Mouse (Mus musculus) heart, postnatal 14 days (tissue): ENCODE measurements around the gene Zfp612. TPM values are rescaled to one million over a fixed set of nuclear protein-coding genes. Genes with fewer than 3 reads are reported as not detected.
A peak's percentile ranks its signal among the peaks of the same experiment; 100 is the strongest.
"Not testable (repeated sequence)": the region's sequence is repeated elsewhere in the genome, so short reads cannot be mapped to it uniquely, and the experiment has no call there.

Experiments used
- DNase-seq, 2 experiments: peaks; one replicate each; pipeline ENCODE4 v3.0.0; 2021 to 2022
- intact Hi-C: fragments of 180-260 bp; cut with DNase I; formaldehyde crosslinking; loops from one replicate; pipeline ENCODE4 v1.15.1; 2025
- long read RNA-seq, 2 experiments: library from polyadenylated mRNA; stranded (forward); transcript quantifications; one replicate each; pipeline ENCODE4 v2.0.0; 2021
- total RNA-seq, 2 experiments: library from RNA; stranded (reverse); gene quantifications; 2 replicates each; pipeline ENCODE4 v1.2.3; 2021

Gene Zfp612
- 1 to 10 TPM; 8.0 to 8.7 TPM for total RNA-seq
- long read RNA-seq, experiment 1, full-length matches to known transcripts, result 8 of 10 reads
- long read RNA-seq, experiment 1, partial matches to known transcripts, result 0 of 10 reads
- long read RNA-seq, experiment 1, other reads (novel, unspliced or antisense), result 2 of 10 reads
- long read RNA-seq, experiment 2, full-length matches to known transcripts, result 1 of 4 reads
- long read RNA-seq, experiment 2, partial matches to known transcripts, result 0 of 4 reads
- long read RNA-seq, experiment 2, other reads (novel, unspliced or antisense), result 3 of 4 reads

DNA sequence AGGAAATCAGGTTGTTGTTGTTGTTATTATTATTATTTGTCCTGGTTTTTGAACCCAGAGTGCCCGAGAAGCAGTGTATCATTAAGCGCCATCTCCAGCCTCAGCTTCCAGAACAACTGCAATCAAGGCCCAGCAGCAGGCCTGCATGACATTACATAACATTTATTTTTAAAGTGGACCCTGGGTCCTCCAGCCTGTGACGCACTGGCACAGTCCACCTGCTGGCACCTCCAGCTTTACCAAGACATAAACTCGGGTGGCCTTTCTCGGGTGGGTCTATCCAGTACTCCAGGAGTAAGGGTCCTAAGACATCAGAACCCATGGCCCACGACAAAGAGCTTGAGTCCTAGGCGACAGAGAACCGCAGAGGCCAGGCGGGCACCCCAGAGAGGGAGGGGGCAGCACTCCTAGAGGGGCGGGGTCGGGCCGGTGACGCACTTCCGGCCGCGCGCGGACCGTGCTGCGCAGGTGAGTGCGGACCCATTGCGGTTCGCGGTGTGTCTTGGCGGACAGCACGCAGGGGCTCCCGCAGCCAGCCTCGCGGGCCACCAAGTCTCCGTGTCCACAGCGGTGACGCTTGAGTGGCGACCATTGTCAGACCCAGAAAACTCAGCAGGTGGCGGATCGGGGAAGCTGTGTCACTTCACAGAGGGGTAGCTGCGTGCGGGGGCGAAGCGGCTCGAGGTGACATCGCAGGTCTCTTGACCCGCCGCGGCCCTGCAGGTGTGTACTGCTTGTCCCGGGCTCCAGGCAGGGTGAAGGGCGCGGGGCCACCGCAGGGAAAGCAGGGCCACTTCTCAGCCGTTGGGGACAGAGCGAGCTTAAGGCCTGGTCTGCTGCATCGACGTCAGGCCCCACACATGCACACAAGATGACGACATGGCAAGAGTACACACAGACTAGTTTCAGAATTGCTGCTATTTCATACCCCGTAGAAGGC, at the start of gene Zfp612:
Zfp612 (plus strand) TSS at position 465 of the 940 bp plus-strand sequence.
- intact Hi-C loops, result loop anchor here (10.0 kb wide), 1 partner anchor 205 kb away; no protein-coding TSS in a partner anchor
- peak; percentile 53 to 62 for DNase-seq

DNA sequence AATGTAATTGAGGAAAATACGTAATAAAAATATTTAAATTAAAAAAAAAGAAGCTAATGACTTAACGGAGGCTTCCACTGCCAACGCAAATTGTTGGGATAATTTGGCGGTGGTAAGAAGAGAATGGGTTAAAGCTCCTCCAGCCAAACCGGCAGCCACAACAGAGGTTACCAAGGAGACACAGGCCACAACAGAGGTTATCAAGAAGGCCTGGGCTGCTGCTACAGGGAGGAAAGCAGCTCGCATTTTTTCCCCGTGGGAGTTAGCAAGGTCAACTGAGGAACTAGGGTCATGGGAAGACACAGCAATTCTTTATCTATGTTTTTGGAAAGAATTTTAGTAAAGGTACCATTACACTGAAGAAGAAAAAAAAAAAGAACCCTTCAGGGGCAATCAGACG, 45.8 kb upstream of the Zfp612 start:
- peak in 1 of 2 experiments; percentile 14 for DNase-seq
- intact Hi-C loops, result not testable (repeated sequence)

DNA sequence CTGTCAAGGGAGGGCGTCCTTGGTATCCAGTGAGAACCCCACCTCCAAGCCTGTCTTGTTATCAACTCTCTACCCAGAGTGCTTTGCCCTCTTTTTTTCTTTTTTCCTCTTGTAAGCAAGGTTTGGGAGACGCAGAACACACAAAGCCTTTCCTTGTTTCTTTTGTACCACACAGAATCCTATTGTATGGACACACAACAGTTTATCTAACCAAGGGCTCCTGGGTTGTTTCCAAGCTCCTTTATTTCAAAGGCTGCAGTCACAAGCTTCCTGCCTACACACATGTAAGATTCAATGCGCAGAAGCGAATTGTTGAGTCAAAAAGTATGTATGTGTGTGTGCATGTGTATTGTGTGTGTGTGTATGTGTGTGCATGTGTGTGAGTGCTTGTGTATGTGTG, 45.2 kb upstream of the Zfp612 start:
- intact Hi-C loops, result no loop called here
- DNase-seq, result no peak

DNA sequence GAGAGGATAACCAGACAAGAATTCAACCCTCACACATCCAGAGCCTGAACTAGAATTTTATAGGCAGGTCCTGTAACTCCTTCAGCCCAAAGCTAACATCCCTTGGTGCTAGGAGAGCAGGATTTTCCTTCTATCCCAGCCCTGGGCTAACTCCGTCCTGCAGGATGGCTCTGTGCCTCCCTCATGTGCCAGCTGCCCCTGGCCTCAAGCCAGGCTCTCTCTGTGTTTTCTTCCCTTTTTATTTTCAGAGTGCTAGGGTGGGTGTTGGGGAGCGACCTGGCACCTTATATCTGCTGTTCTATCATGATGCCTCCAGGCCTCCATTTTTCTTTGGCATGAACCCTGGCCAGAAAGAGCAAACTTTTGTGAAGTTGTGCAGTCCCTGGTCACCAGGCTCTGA, 43.4 kb upstream of the Zfp612 start:
- intact Hi-C loops, result no loop called here
- peak in 1 of 2 experiments; percentile 12 for DNase-seq

DNA sequence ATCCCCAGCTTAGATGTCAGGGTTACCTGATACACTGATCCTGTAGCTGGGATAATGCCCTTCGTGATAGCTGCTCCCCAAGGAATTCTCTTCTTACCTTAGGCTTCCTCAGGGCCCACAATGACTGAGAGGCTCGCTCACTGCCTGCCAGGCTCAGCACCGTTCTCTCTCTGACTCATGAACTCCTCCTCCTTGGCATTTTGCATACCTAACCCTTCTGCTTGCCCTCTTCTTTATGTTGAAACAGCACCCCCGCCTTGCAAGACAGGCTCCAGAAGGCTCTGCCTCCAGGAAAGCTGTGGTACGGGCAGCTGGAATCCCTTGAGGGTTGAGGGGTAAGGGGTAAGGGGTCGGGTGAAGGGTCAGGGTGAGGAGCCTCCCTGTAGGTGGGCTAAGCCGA, 40.3 kb upstream of the Zfp612 start:
- intact Hi-C loops, result no loop called here
- no peak for DNase-seq

DNA sequence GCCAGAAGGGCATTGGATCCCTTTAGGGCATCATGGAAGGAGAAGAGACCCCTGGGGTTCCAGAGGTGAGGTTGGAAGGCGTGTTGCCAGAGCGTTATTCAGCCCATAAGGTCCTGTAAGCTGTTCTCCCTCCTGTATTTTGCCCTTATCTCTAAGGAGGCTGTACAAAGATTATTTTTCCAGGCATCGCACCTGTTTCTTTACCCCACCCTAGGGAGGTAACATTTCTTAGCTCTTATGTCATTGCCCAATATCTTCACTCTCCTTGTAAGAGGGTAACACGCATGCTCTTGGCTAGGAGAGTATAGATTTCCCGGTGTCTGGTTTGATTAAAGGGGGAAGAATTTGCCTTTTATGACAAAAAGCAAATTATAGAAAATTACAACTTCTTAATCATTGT, 39.9 kb upstream of the Zfp612 start, which contains the start of gene Chst4:
Chst4 (minus strand) TSS at position 82 of the 400 bp plus-strand sequence.
- no peak for DNase-seq
- intact Hi-C loops, result no loop called here

DNA sequence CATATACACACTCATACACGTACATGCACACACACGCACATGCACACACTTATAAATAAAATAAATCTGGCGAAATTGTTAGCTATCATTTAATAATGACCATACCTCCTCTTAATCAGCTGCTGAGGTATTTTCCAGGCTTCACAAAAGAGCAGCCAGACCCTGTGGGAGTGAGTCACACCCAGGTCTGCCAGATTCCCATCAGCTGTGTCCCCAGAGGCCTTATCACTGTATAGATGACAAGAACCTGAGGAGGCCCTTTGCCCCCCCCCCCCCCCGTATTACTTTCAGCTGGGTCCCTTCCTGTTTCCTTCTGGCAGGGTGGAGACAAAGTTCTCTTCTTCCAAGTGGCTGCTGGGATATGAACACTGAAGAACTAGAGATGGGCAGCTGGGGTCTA, 39.0 kb upstream of the Zfp612 start:
- intact Hi-C loops, result no loop called here
- DNase-seq, result no peak

DNA sequence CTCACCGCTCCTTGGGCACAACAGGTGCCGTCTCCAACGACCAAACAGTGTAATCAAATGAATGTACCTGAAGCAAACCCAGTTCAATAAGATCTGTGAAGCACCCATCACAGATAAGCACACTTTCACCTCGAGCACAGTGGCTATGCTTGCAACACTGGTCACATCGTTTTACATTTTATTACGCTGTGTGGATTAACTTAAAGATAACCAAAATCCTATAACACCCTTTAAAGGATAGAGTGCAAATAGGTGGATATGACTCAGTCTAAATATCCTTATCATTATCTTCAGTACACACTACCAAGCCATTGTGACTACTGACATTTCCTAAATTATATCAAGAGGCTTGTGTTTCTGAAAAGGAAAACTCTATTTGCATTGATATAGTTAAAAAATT, 28.3 kb upstream of the Zfp612 start:
- no peak for DNase-seq
- intact Hi-C loops, result loop anchor here (5.0 kb wide), 1 partner anchor 34 kb away; no protein-coding TSS in a partner anchor

DNA sequence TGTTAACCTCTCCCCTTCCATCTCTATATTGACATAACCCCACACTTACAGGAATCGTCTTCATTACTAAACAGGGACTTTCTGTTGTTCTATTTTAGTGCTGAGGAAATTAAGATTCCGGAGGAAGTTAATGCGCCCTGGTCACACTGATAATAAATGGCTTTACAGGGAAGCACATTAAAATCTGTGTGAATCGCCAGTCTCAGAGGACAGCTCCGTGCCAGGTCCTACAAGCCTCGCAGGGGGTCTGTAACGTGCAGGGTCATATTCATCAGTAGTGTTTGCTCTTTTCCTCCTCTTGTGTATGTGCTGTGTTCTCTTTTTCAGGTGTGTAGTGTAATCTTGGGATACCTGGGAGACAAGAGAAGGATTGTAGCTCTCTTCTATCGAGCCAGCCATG, 21.3 kb upstream of the Zfp612 start:
- intact Hi-C loops, result no loop called here
- DNase-seq, result no peak

DNA sequence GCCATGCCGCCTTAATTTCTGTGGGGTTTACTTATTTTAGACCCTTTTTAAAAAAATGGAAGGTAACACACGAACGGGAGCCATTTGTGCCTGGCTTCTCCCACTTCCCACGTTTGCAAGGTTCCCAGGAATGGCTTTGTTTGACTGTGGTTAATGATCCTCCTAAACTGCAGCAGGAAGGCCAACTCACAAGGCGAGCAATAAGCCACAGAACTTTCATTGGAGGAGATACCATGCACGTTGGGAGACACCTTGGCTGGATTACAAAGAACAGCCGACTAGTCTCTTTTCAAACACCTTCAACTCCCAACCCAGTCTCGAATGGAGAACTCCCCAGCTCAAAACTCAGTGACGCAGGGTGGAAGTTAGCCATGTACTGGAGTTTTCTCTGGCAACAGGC, 15.4 kb upstream of the Zfp612 start:
- intact Hi-C loops, result no loop called here
- DNase-seq, result no peak

DNA sequence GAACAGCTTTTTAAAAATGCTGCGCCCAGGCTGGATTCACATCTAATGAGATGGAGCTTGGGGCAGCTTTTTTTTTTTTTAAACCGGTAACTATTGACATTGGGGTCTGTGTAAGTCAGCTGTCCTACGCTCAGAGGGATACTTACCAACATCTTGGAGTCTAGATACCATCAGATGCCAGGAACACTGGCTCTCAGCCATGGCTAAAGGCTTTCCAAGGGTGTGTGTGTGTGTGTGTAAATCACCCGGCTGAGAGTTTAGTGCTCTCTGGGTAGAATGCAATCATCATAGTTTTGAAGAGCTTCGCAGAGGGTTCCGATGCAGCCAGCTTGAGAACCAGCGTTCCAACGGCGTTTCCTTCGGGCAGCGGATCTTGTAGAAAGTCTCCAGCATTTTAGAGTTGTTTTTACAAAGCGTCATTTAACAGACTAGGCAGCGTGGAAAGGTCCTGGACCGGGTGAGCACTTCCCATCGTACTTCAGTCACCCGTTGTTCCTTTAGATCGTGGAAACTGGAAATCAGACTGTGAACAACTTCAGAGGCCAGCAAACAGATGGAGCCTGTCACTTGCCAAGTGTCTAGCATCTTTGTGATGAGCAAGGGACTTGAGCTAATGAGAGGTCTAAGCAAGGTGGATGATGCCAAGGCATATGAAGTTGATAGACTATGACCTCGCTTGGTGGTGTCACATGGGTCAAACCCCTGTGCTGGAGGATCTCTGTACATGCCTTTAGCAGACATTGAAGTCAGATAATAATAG, 14.8 kb upstream of the Zfp612 start:
- intact Hi-C loops, result no loop called here

DNA sequence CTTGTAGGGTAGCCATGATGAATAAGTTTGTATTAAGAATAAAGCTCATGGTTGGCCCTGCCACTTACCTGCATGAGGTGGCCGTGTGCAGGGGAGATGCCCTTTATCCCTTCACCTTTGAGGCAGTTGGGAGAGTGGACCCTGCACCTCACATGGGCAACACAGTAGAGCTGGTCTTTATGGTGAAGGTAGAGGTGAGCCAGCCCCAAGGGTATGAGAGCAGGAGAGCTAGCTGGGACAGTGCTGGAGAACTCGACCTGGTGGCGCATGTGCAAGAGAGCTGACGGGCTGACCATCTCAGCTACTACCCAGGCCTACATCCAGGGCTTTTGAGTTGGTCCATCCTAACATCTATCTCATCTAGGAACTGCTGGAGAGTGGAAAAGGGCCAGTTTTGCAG, 13.9 kb upstream of the Zfp612 start:
- intact Hi-C loops, result no loop called here
- DNase-seq, result no peak

More for the DNA sequence above, 14.8 kb upstream of the Zfp612 start:
- DNase-seq, result no peak

DNA sequence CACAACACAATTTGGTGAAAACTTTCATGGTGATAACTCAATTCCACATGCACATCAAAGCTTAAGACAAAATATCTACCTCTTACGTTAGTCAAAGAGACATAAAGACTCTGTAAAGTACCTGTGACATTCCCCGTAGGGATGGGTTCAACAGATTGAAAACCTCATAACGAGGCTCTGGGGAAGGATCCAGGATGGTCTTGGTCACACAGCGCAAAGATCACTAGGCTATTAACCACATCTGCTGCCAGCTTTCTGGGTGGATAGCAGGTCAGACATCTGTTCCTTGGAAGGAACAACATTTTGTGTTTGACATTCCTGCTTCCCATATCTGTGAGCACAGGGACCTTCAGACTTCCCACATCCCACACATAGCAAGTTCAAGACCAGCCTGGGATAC, 9.8 kb upstream of the Zfp612 start:
- no peak for DNase-seq
- intact Hi-C loops, result loop anchor here (10.0 kb wide), 1 partner anchor 195 kb away; no protein-coding TSS in a partner anchor

DNA sequence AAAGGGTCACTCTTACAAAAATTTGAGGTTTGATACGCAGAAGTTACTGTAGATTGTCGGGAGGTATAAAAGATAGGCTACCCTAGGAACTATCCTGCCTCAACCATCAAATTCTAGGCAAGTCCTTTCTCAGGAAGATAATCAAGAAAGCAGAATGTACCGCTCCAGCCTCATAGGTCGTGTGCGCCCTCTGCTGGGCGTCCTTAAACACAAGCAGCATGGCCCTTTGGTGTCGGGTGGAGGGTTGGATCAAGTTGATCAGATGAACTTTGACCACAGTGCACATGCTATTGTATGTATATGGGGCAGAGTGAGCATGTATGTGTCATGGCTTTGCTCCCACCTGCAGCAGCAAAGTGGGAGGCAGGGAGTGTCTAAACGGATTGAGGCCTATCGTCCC, 7.9 kb upstream of the Zfp612 start:
- intact Hi-C loops, result loop anchor here (1.0 to 10.0 kb wide), 3 partner anchors 60 to 197 kb away; no protein-coding TSS in a partner anchor
- peak; percentile 65 to 73 for DNase-seq

DNA sequence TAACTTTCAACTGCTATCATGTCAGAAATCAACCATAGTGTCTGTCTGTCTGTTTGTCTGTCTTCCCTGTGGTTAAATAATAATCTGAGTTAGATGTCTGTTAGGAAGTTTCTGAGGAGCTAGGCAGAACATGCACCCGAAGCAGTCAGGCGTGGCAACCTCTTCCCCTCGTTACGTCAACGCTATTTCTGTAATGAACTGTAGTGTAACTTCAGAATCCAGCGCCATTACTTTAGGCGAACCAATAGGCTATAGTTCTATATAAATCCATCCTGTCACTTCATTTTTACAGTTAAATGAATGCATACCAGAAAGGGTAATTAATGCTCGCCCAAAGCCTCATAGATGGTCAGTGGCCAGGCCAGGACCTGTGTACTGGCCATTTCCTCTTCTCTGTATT, 5.0 kb upstream of the Zfp612 start:
- intact Hi-C loops, result loop anchor here (10.0 kb wide), 1 partner anchor 200 kb away; no protein-coding TSS in a partner anchor
- no peak for DNase-seq

DNA sequence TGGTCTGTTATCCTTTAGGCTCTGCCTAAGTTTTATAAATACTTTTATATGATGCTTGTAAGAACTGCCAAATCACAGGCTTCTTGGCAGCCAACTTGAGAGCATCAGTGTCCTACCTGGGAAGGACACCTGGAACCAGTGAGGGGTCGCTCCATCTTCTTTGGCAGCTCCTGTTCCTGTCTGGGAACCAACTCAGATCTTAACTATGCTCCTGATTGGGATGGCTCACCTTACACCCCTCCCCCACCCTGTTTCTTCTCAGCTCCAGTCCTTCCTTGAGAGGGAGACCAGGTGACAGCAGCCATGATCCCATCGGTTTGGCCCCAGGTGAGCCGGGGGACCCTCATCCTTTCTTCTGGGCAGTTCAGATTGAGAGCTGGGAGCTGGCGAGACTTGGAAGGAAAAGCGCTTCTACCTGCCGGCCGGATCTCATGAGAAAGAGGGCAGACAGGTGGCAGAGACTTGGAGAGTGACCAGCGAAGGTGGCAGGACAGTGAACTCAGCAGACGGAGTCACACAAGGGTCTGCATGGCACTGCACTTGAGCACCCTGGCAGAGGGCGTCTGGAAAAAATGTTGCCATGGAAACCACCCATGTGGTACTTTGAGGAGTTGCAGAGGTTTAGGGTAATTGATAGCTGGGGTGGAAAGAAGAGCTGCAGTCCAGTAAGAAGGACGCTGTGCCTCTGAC, 3.0 kb downstream of the Zfp612 start:
- intact Hi-C loops, result no loop called here
- no peak for DNase-seq

DNA sequence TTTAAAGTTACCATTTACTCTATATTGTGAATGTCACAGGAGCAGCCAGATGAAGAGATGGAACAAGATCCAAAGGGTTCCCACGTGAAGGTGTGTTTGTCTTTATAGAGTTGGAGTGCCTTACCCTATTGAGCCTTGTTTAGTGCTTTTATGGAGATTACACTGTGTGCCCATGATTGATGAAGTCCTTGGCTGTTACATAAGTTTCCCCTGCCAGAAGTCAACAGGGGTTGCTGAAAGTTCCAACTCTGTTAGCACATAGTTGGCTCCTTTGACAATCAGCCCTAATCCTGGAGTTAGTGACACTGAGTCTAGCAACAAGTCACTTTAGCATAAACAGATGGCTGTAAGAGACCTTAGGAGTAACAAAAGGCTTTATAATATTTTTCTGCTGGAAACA, 12.3 kb downstream of the Zfp612 start:
- intact Hi-C loops, result no loop called here
- peak in 1 of 2 experiments; percentile 26 for DNase-seq

DNA sequence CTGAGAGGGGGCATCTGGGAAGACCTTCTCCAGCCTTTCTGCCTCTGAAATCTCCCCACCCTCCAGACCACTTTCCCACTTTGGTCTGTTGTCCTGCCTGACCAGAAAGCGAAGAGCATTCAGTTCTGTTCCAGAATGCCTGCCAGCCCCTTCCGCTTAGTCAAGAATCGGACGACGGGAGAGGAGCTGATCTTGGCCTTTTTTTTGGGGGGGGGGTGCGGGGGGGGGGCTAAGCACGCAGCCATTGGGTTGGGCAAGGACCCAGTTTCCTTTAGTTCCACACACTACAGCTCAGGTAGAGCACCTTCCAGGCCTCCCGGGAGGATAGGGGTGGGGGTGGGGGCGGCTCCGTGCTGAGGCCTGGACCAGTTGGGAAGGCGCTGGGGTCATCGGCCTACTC, 21.4 kb downstream of the Zfp612 start, which contains the start of gene Gm21964:
Gm21964 (plus strand) TSS at position 301 of the 400 bp plus-strand sequence.
- DNase-seq, result no peak
- intact Hi-C loops, result no loop called here

DNA sequence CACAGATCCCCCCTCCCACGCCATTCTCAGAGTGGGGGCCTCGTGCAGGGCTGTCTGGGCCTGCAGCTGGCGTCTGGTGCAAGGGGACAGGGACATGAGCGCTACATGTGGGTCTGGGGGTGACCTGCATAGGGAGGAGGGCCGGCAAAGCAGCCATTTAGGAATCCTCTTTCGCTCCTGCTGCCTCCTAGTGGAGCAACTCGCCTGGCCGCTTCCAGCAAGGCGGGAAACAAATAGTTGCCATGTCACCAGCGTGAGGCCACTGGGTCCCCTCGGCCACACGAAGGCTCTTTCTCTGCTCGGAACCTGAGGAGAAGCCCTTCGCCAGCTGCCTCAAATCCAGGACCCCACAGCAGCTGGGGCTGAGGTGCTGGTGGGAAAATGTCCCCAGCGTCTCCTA, 22.1 kb downstream of the Zfp612 start:
- no peak for DNase-seq
- intact Hi-C loops, result no loop called here

DNA sequence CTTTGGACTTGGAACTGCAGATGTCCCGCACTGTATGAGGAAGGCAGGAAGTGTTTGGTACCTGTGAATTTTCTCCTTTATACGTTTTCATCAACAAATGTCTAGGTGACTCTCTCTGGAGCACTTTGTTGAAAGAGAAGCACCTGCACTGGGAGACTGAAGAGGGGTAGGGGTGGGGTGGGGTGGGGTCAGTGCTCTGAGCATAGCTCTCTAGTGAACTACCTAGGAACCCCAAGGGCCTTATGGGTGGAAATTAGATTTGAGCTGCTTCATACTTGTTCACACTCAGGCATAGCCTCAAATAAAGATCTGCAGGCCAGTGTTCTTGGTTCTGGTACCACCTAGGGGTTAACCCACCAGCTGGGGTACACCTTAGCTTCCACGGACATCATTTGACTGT, 23.1 kb downstream of the Zfp612 start, which contains the start of gene Gm17720:
Gm17720 (minus strand) TSS at position 101 of the 400 bp plus-strand sequence.
- intact Hi-C loops, result no loop called here
- DNase-seq, result no peak
